Mouse (Mus musculus): ENCODE results near the gene Gm3278. TPM values are rescaled to one million over a fixed set of nuclear protein-coding genes. Genes with fewer than 3 reads are reported as not detected.
"Not testable (repeated sequence)": the region's sequence is repeated elsewhere in the genome, so short reads cannot be mapped to it uniquely, and the experiment has no call there.

The Gm3278 gene
- total RNA-seq (2015) (not detected in 2 replicates), total RNA-seq (2017) (not detected in 2 replicates)

DNA sequence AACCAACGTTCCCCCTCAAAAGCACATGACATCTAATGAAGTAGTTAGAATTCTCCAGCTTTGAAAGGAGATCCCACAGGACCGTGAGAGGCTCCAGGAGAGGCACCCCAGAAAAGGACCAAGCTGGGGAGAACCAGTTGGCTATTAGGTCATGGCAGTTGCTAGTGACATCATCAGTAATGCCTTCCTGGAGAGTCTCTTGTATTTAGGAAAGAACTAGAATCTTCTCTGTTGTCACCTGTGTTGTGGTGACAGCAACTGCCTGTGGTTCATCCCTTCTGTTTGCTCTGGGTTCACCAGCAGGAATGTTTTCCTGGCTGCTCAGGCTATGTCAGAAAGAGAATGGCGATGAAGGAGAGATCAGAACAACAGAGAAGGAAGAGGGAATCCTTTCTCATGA lies at the start of gene Gm3278:
Gene Gm3278 (plus strand): TSS at position 301 of the 400 bp plus-strand sequence.
- not testable (repeated sequence) for ATAC-seq (ENCODE audit: poor library complexity, severe bottlenecking)

DNA sequence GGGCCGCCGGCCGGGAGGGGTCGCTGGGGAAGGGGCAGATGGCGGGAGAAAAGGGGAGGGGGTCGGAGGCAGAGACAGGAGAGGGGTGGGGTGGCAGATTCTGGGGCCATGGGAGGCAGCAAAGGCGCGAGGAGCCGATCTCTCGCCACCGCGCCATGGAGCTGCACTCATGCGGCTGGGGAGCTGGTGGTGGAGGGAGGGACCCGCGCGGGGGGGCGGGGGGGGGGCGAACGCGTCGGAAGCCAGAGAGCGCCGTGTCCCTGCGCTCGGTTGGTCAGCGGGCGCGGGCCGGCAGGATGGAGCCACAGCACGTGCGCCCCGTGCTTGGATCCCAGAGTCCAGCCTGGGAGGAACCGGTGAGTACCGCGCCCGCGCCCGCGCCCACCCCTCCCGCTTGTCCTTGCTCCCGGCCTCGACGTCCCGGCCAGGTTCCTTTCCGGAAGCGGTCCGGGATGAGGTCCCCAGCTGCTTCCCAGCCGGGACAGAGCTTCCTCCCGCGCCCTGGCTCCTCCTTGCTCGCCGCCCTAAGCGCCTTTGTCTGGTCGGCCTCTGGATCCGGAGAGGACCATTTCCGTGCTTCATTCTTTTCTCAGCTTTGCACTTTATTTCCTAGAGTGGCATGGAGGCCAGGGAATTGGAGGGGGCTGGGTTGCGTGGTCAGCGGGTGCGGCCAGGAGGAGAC lies 36.8 kb upstream of the Gm3278 start, which contains the start of gene Gm3264:
Gene Gm3264 (plus strand): TSS at position 278 of the 682 bp plus-strand sequence.
- not testable (repeated sequence) for ATAC-seq (ENCODE audit: poor library complexity, severe bottlenecking)

Other genes with a start within 250 kb of the Gm3278 start
- gene Gm3239, start 228.2 kb upstream of the Gm3278 start, total RNA-seq (2015), result not detected in 2 replicates
- gene Gm3239, start 228.2 kb upstream of the Gm3278 start, total RNA-seq (2017), result not detected in 2 replicates
- not detected in 2 replicates for gene Gm7876, start 183.2 kb upstream of the Gm3278 start, total RNA-seq (2015)
- not detected in 2 replicates for gene Gm7876, start 183.2 kb upstream of the Gm3278 start, total RNA-seq (2017)
- not detected in 2 replicates for gene Gm3252, start 165.6 kb upstream of the Gm3278 start, total RNA-seq (2015)
- gene Gm3252, start 165.6 kb upstream of the Gm3278 start, total RNA-seq (2017), result not detected in 2 replicates
- gene Gm9602, start 116.1 kb upstream of the Gm3278 start, total RNA-seq (2015), result not detected in 2 replicates
- not detected in 2 replicates for gene Gm9602, start 116.1 kb upstream of the Gm3278 start, total RNA-seq (2017)
- not detected in 2 replicates for gene Gm3269, start 54.3 kb upstream of the Gm3278 start, total RNA-seq (2015)
- gene Gm3269, start 54.3 kb upstream of the Gm3278 start, total RNA-seq (2017), result not detected in 2 replicates
- not detected in 2 replicates for gene Gm3264, start 36.8 kb upstream of the Gm3278 start, total RNA-seq (2015)
- gene Gm3264, start 36.8 kb upstream of the Gm3278 start, total RNA-seq (2017), result not detected in 2 replicates
- not detected in 2 replicates for gene Gm8297, start 91.5 kb downstream of the Gm3278 start, total RNA-seq (2015)
- gene Gm8297, start 91.5 kb downstream of the Gm3278 start, total RNA-seq (2017), result not detected in 2 replicates
- gene Gm3298, start 123.5 kb downstream of the Gm3278 start, total RNA-seq (2015), result not detected in 2 replicates
- not detected in 2 replicates for gene Gm3298, start 123.5 kb downstream of the Gm3278 start, total RNA-seq (2017)
- gene 4930555G01Rik, start 158.2 kb downstream of the Gm3278 start, total RNA-seq (2015), result not detected in 2 replicates
- not detected in 2 replicates for gene 4930555G01Rik, start 158.2 kb downstream of the Gm3278 start, total RNA-seq (2017)
- not detected in 2 replicates for gene Gm8281, start 178.6 kb downstream of the Gm3278 start, total RNA-seq (2015)
- gene Gm8281, start 178.6 kb downstream of the Gm3278 start, total RNA-seq (2017), result not detected in 2 replicates
- gene Gm8279, start 239.1 kb downstream of the Gm3278 start, total RNA-seq (2015), result not detected in 2 replicates
- not detected in 2 replicates for gene Gm8279, start 239.1 kb downstream of the Gm3278 start, total RNA-seq (2017)

Measured in megakaryocyte, adult 5-6 weeks (primary cell).